Mouse (Mus musculus) neural tube, embryonic 15.5 days (tissue): ENCODE data around the gene Tsga13. TPM values are rescaled to one million over a fixed set of nuclear protein-coding genes. Genes with fewer than 3 reads are reported as not detected.

Experiments used
- ATAC-seq: fragments of 200-750 bp; cut with Nextera tagmentation; 2 replicates; pipeline ENCODE4 v1.8.0; 2017; ENCODE audit warnings: mild to moderate bottlenecking, moderate TSS enrichment, moderate library complexity; ENCODE audit not compliant: low FRiP score
- H3K27ac ChIP-seq: fragments of 300-500 bp; sonication (generic); replicated peaks from 2 replicates; pipeline ENCODE4 v1.5.1; 2015; ENCODE audit warnings: mild to moderate bottlenecking, inconsistent platforms
- H3K27me3 ChIP-seq: fragments of 300-500 bp; sonication (generic); replicated peaks from 2 replicates; pipeline ENCODE4 v1.6.1; 2015; ENCODE audit warnings: inconsistent platforms
- H3K36me3 ChIP-seq: fragments of 300-500 bp; sonication (generic); 2 replicates; pipeline ENCODE4 v1.6.1; 2015; ENCODE audit warnings: inconsistent platforms
- H3K4me1 ChIP-seq: fragments of 300-500 bp; sonication (generic); 2 replicates; pipeline ENCODE4 v1.6.1; 2015; ENCODE audit warnings: inconsistent platforms
- H3K4me2 ChIP-seq: fragments of 300-500 bp; sonication (generic); 2 replicates; pipeline ENCODE4 v1.6.1; 2015; ENCODE audit warnings: inconsistent platforms, mild to moderate bottlenecking, moderate library complexity
- H3K4me3 ChIP-seq: fragments of 300-500 bp; sonication (generic); replicated peaks from 2 replicates; pipeline ENCODE4 v1.5.1; 2015; ENCODE audit warnings: mild to moderate bottlenecking, inconsistent platforms
- H3K9ac ChIP-seq: fragments of 300-500 bp; sonication (generic); replicated peaks from 2 replicates; pipeline ENCODE4 v1.6.1; 2015; ENCODE audit warnings: mild to moderate bottlenecking, inconsistent platforms
- H3K9me3 ChIP-seq: fragments of 300-500 bp; sonication (generic); replicated peaks from 2 replicates; pipeline ENCODE4 v1.6.1; 2016; ENCODE audit warnings: inconsistent platforms
- WGBS: fragments of 180-500 bp; shearing (Covaris S2); methylation state at CpG from one replicate; pipeline ENCODE4 v1.1.7; 2015; ENCODE audit warnings: mixed read lengths; 5-methylcytosine and 5-hydroxymethylcytosine counted together
- polyA plus RNA-seq: library from polyadenylated mRNA; unstranded; fragments of >200 nt; fragmentation: Nextera tagmentation; extraction: Ambion mirVana; gene quantifications from 2 replicates; pipeline ENCODE4 v1.2.1, GENCODE M21; 2015

Gene Tsga13
- polyA plus RNA-seq, 1 experiment from 2014 or later = 0.54 TPM

GRCm38 (mm10) chr6:30896986-30897327 lies 18.4 kb downstream of the Tsga13 start:
- H3K4me3 ChIP-seq = peak overlapping the region; percentile 79
- H3K36me3 ChIP-seq = no peaks in the 10 kb centered on the region
- ATAC-seq = no peak
- 18% methylated on average over 8 of the region's 8 CpGs for WGBS
- H3K4me1 ChIP-seq = peaks cover 16% of the 10 kb centered on the region
- no peaks in the 10 kb centered on the region for H3K27me3 ChIP-seq
- peak overlapping the region; percentile 65 for H3K4me2 ChIP-seq
- peak overlapping the region; percentile 77 for H3K9ac ChIP-seq
- H3K27ac ChIP-seq = peak overlapping the region; percentile 97
- H3K9me3 ChIP-seq = no peaks in the 10 kb centered on the region

DNA sequence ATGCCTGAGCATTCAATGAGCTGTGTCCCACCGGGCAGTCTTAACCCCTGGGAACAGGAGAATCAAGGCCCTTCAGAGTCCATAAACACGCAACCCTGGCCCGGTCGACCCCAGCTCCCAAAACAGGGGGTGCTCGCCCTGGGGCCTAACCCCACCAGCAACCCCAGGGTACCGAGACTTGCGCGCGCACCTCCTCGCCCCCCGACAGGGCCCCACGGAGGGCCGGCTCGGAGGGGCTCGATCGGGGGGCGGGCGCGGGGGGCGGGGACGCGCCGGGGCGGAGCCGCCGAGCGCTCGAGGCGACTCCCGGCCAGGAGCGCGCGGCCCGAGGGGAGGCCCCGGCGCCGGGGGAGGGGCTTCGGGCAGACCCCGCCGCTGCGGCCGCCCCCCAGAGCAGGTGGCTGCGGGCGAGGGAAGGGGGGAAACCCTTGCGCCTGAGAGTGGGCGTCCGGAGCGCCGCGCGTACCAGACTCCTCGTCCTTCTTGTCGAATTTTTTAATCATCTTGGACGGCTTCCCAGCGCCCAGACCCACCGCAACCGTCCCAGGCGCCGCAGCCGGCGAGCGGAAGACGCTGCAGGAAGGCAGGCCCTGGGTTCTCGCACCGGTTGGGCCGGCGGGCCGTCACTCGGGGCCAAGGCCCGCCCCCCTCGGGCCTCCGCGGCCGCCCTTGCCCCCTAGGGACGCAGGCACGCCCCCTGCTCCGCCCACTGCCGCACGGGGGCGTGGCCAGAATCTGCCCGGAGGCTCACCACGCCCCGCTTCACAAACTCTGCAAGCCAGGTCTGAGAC lies 19.0 kb downstream of the Tsga13 start, which contains the start of gene Copg2:
Gene Copg2, minus strand, starts transcription at position 600 of the 791 bp plus-strand sequence.
- no peaks in the 10 kb centered on the region for H3K36me3 ChIP-seq
- 0% methylated on average over 71 of the region's 83 CpGs for WGBS
- H3K27ac ChIP-seq = peak within 1 kb of the TSS; percentile 97
- H3K27me3 ChIP-seq = no peaks in the 10 kb centered on the region
- H3K9me3 ChIP-seq = no peaks in the 10 kb centered on the region
- peak within 1 kb of the TSS; percentile 65 for H3K4me2 ChIP-seq
- peak within 1 kb of the TSS; percentile 77 for H3K9ac ChIP-seq
- peak; percentile 98 for ATAC-seq
- peaks cover 16% of the 10 kb centered on the region for H3K4me1 ChIP-seq
- H3K4me3 ChIP-seq = peak within 1 kb of the TSS; percentile 79

DNA sequence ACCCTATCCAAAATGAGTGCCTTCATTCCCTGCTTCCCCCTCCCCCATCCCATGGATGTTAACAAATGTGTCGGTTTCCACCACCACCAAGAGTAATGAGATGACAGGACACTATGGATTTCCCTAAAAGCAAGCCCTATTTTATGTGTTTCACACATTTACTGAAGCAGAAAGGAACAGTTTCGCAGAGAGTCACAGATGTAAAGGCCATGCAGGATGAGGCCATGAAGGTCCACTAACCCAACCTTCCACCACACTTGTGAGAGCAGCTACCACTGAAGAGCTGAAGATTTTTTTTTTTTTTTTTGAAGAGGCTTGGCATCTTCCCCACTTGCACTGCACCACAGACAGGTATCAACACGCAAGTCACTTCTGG lies 19.6 kb downstream of the Tsga13 start:
- peak overlapping the region; percentile 97 for H3K27ac ChIP-seq

GRCm38 (mm10) chr6:30893081-30893480 lies 22.3 kb downstream of the Tsga13 start:
- Histone ChIP-seq H3K27ac (no peak overlapping the region), H3K4me1 (peaks cover 16% of the 10 kb centered on the region), H3K9me3 (no peaks in the 10 kb centered on the region), H3K36me3 (0 out of 2 replicates have a peak, but pooled peaks cover 8% of the 10 kb centered on the region), H3K27me3 (no peaks in the 10 kb centered on the region), H3K9ac (no peak overlapping the region), H3K4me3 (no peak overlapping the region), H3K4me2 (no peak overlapping the region)
- no peak for ATAC-seq
- 87% methylated on average over 4 of the region's 4 CpGs for WGBS

More for the DNA sequence above, 19.6 kb downstream of the Tsga13 start:
- peak overlapping the region; percentile 65 for H3K4me2 ChIP-seq
- no peaks in the 10 kb centered on the region for H3K36me3 ChIP-seq
- ATAC-seq = no peak
- H3K27me3 ChIP-seq = no peaks in the 10 kb centered on the region
- H3K4me3 ChIP-seq = peak overlapping the region; percentile 79
- 11% methylated on average over 3 of the region's 3 CpGs for WGBS
- peaks cover 16% of the 10 kb centered on the region for H3K4me1 ChIP-seq
- H3K9ac ChIP-seq = peak overlapping the region; percentile 77
- no peaks in the 10 kb centered on the region for H3K9me3 ChIP-seq

DNA sequence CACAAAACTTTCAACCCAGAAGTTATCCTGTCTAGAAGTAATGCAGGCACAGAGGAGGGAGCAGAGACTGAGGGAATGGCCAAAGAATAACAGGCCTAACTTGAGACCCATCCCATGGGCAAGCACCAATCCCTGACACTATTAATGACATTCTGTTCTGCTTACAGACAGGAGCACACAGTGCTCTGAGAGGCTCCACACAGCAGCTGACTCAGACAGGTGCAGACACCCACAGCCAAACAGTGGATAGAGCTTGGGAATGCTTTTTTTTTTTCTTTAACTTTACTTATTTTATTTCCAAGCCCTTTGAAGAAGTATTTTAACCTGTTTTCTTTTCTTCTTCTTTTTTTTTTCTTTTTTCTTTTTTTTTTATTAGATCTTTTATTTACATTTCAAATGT lies 23.6 kb downstream of the Tsga13 start:
- Histone ChIP-seq H3K9ac (no peak overlapping the region), H3K36me3 (peaks cover 8% of the 10 kb centered on the region; the same call in 1 of the 2 replicates), H3K4me2 (no peak overlapping the region), H3K27me3 (no peaks in the 10 kb centered on the region), H3K27ac (no peak overlapping the region), H3K9me3 (no peaks in the 10 kb centered on the region), H3K4me1 (peaks cover 11% of the 10 kb centered on the region), H3K4me3 (no peak overlapping the region)
- no peak for ATAC-seq

DNA sequence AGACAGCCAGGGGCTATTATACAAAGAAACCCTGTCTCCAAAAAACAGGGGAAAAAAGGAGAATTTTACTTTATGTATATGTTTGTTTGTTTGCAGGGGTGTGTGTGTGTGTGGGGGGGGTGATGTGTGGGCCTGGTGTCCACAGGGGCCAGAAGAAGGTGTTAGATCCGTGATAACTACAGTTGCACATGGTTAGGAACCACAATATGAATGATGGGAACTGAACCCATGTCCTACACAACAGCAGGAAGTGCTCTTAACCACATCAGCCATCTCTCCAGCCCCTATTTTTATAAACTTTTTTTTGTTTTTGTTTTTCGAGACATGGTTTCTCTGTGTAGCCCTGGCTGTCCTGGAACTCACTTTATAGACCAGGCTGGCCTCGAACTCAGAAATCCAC lies 30.5 kb downstream of the Tsga13 start:
- no peak overlapping the region for H3K4me3 ChIP-seq
- peaks cover 26% of the 10 kb centered on the region for H3K36me3 ChIP-seq
- no peak overlapping the region for H3K9ac ChIP-seq
- no peak overlapping the region for H3K27ac ChIP-seq
- H3K9me3 ChIP-seq = no peaks in the 10 kb centered on the region
- ATAC-seq = no peak
- no peak overlapping the region for H3K4me2 ChIP-seq
- no peaks in the 10 kb centered on the region for H3K4me1 ChIP-seq
- WGBS = 94% methylated on average over 3 of the region's 3 CpGs
- H3K27me3 ChIP-seq = no peaks in the 10 kb centered on the region

DNA sequence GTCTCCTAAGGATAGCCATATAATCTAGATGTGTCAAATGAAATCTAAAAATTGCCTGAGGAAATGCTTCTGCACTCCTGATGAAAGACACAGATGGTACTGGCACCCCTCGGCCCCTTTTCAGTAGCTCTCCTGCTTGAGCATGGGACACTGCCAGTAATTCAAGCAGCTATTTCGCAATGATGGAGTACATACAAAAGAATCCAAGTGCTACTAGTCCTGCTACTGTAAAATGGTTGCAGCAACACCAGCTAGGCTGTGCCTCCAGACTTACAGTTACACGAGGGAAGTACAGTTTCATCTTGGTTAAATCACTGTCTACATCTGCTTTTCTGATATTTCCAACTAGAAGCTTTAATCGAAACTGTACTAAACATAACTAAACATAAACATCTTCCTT lies 31.9 kb downstream of the Tsga13 start:
- Histone ChIP-seq H3K36me3 (peaks cover 26% of the 10 kb centered on the region), H3K4me1 (no peaks in the 10 kb centered on the region), H3K27ac (no peak overlapping the region), H3K4me3 (no peak overlapping the region), H3K27me3 (no peaks in the 10 kb centered on the region), H3K4me2 (no peak overlapping the region), H3K9ac (no peak overlapping the region), H3K9me3 (no peaks in the 10 kb centered on the region)
- 85% methylated on average over 4 of the region's 4 CpGs for WGBS
- ATAC-seq = no peak

- Histone ChIP-seq H3K36me3 (peaks cover 22% of the 10 kb centered on the region), H3K27me3 (no peaks in the 10 kb centered on the region), H3K4me3 (no peak overlapping the region), H3K9me3 (no peaks in the 10 kb centered on the region), H3K4me1 (no peaks in the 10 kb centered on the region), H3K27ac (no peak overlapping the region), H3K4me2 (no peak overlapping the region), H3K9ac (no peak overlapping the region)
- no peak for ATAC-seq
Observed at GRCm38 (mm10) chr6:30876661-30877060, 38.7 kb downstream of the Tsga13 start.

- no peaks in the 10 kb centered on the region for H3K9me3 ChIP-seq
- no peak overlapping the region for H3K4me2 ChIP-seq
- no peak overlapping the region for H3K4me3 ChIP-seq
- no peaks in the 10 kb centered on the region for H3K4me1 ChIP-seq
- no peak overlapping the region for H3K9ac ChIP-seq
- no peak overlapping the region for H3K27ac ChIP-seq
- no peak for ATAC-seq
- H3K36me3 ChIP-seq = no peaks in the 10 kb centered on the region
- WGBS = 98% methylated on average over 1 of the region's 1 CpGs
- no peaks in the 10 kb centered on the region for H3K27me3 ChIP-seq
Observed at GRCm38 (mm10) chr6:30866501-30866900, 48.9 kb downstream of the Tsga13 start.

DNA sequence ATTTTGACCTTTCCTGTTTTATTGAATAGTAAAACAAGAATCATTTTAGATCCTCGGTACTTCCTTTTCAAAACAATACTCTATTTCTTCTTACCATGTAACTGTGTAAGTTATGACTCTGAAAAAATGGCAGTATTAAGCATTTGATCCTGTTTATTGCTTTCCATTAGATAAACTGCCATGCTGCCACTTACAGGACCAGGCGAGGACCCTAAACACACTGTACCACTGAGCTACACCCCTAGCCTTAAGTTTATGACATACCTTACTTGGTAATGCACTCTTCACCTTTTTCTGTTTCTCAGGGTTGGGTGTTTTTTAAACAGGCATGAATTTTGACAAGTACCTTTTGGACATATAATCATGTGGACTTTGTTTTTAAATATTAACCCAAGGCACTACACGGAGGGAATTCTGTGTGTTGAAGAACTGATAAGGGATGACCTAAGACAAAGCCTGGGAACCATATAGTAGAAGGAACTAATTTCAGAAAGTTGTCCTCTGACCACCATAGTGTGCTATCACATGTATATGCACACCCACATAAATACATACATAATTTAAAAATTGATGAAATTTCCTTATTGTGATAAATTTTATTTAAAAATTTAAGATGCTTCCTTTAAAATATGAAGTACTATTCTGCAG lies 50.2 kb downstream of the Tsga13 start:
- no peaks in the 10 kb centered on the region for H3K4me1 ChIP-seq
- WGBS = 80% methylated on average over 3 of the region's 3 CpGs
- ATAC-seq = no peak

GRCm38 (mm10) chr6:30855956-30856355 lies 59.4 kb downstream of the Tsga13 start:
- H3K27ac ChIP-seq = no peak overlapping the region
- H3K4me3 ChIP-seq = no peak overlapping the region
- H3K36me3 ChIP-seq = peaks cover 23% of the 10 kb centered on the region
- H3K4me1 ChIP-seq = no peaks in the 10 kb centered on the region
- H3K4me2 ChIP-seq = no peak overlapping the region
- no peaks in the 10 kb centered on the region for H3K9me3 ChIP-seq
- no peak for ATAC-seq
- no peak overlapping the region for H3K9ac ChIP-seq
- 96% methylated on average over 7 of the region's 7 CpGs for WGBS
- no peaks in the 10 kb centered on the region for H3K27me3 ChIP-seq

More for the DNA sequence above, 50.2 kb downstream of the Tsga13 start:
- Histone ChIP-seq H3K27me3 (no peaks in the 10 kb centered on the region), H3K4me2 (no peak overlapping the region), H3K4me3 (no peak overlapping the region), H3K36me3 (no peaks in the 10 kb centered on the region; the same call in 1 of the 2 replicates), H3K9me3 (no peaks in the 10 kb centered on the region), H3K9ac (no peak overlapping the region), H3K27ac (no peak overlapping the region)

- no peak overlapping the region for H3K9ac ChIP-seq
- H3K4me1 ChIP-seq = no peaks in the 10 kb centered on the region
- no peak overlapping the region for H3K4me3 ChIP-seq
- no peaks in the 10 kb centered on the region for H3K9me3 ChIP-seq
- no peak overlapping the region for H3K4me2 ChIP-seq
- H3K27ac ChIP-seq = no peak overlapping the region
- ATAC-seq = no peak
- WGBS = 93% methylated on average over 2 of the region's 2 CpGs
- H3K27me3 ChIP-seq = no peaks in the 10 kb centered on the region
- peaks cover 23% of the 10 kb centered on the region for H3K36me3 ChIP-seq
Observed at GRCm38 (mm10) chr6:30855205-30855604, 60.2 kb downstream of the Tsga13 start.
